Mouse (Mus musculus) heart, postnatal 0 days (tissue): ENCODE measurements around the gene Ubr2.

Experiments
- CTCF ChIP-seq: IDR thresholded peaks from 2 replicates; pipeline ENCODE4 v1.5.1; 2016; ENCODE audit warnings: antibody characterized with exemption, control low read depth, low read depth
- EP300 ChIP-seq: IDR thresholded peaks from 2 replicates; pipeline ENCODE4 v1.6.1; 2016; ENCODE audit warnings: antibody characterized with exemption, low read depth

GRCm38 (mm10) chr17:47042866-47043265, 32.5 kb upstream of the Ubr2 start:
- no peak for TF ChIP-seq CTCF
- TF ChIP-seq EP300: no peak
